Mouse (Mus musculus) midbrain, embryonic 14.5 days (tissue): Measurements from ENCODE around the gene Bbx. TPM values are rescaled to one million over a fixed set of nuclear protein-coding genes. Genes with fewer than 3 reads are reported as not detected.

Experiments used
- ATAC-seq: fragments of 200-750 bp; cut with Nextera tagmentation; 2 replicates; pipeline ENCODE4 v1.8.0; 2017; ENCODE audit warnings: moderate number of reproducible peaks, moderate library complexity; ENCODE audit not compliant: low FRiP score, low TSS enrichment
- DNase-seq: peaks from one replicate; pipeline ENCODE4 v3.0.0-alpha.2; 2015
- H3K27ac ChIP-seq: fragments of 300-500 bp; sonication (generic); replicated peaks from 2 replicates; pipeline ENCODE4 v1.5.1; 2014; ENCODE audit warnings: mild to moderate bottlenecking, low read depth, low read length, moderate library complexity
- H3K27me3 ChIP-seq: fragments of 300-500 bp; sonication (generic); 2 replicates; pipeline ENCODE4 v1.6.1; 2014; ENCODE audit warnings: low read length, control low read depth, mixed read lengths; ENCODE audit not compliant: control insufficient read depth, insufficient read depth
- H3K36me3 ChIP-seq: fragments of 300-500 bp; sonication (generic); 2 replicates; pipeline ENCODE4 v1.6.1; 2014; ENCODE audit warnings: low read length, control low read depth; ENCODE audit not compliant: control insufficient read depth, insufficient read depth
- H3K4me1 ChIP-seq: fragments of 300-500 bp; sonication (generic); 2 replicates; pipeline ENCODE4 v1.6.1; 2014; ENCODE audit warnings: mild to moderate bottlenecking, antibody characterized with exemption, low read length, control low read depth; ENCODE audit not compliant: control insufficient read depth, insufficient read depth
- H3K4me2 ChIP-seq: fragments of 300-500 bp; sonication (generic); 2 replicates; pipeline ENCODE4 v1.6.1; 2014; ENCODE audit warnings: mild to moderate bottlenecking, low read length, moderate library complexity
- H3K4me3 ChIP-seq: fragments of 300-500 bp; sonication (generic); replicated peaks from 2 replicates; pipeline ENCODE4 v1.5.1; 2014; ENCODE audit warnings: low read depth, low read length
- H3K9ac ChIP-seq: fragments of 300-500 bp; sonication (generic); replicated peaks from 2 replicates; pipeline ENCODE4 v1.6.1; 2014; ENCODE audit warnings: mild to moderate bottlenecking, low read length, moderate library complexity
- H3K9me3 ChIP-seq: fragments of 300-500 bp; sonication (generic); 2 replicates; pipeline ENCODE4 v1.6.1; 2016; ENCODE audit warnings: low read length, control low read depth, mixed read lengths; ENCODE audit not compliant: control insufficient read depth
- WGBS: fragments of 180-500 bp; shearing (Covaris S2); extraction: QIAGEN DNeasy Blood & Tissue Kit; methylation state at CpG from one replicate; pipeline ENCODE4 v1.1.7; 2014; 5-methylcytosine and 5-hydroxymethylcytosine counted together
- polyA plus RNA-seq: library from polyadenylated mRNA; unstranded; fragments of >200 nt; fragmentation: Nextera tagmentation; extraction: Ambion mirVana; gene quantifications from 2 replicates; pipeline ENCODE4 v1.2.1, GENCODE M21; 2014

The Bbx gene
- polyA plus RNA-seq, 1 experiment from 2014 or later = 16.0 TPM

DNA sequence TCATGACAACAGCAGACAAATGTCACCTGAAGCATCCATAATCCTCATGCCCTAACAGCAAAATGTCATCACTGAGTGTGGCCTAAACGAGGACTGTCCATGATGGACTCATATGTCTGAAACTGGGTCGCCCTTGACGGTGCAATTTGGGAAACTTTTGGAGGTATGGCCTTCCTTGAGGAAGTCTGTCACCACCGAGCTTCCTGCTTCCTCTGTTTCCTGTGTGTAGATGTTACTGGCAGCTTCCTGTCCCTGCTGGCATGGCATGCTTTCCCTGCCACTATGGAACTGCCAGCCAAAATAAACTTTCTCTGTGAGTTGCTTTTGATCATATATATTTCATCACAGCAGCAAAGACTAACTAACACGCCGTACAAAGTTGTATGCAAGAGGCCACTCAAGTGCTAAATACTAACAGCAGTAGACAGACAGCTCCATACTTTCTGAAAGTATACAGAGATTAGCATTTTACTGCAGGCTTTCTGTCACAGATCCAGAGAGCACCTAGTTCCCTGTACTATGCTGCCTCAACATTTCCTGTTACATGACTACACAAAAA lies 180.7 kb downstream of the Bbx start:
- ATAC-seq = no peak
- Histone ChIP-seq H3K9ac (no peak overlapping the region), H3K4me1 (no peaks in the 10 kb centered on the region), H3K9me3 (no peaks in the 10 kb centered on the region), H3K27me3 (no peaks in the 10 kb centered on the region), H3K4me3 (no peak overlapping the region), H3K4me2 (no peak overlapping the region), H3K36me3 (no peaks in the 10 kb centered on the region), H3K27ac (no peak overlapping the region)
- no peak for DNase-seq
- WGBS = 91% methylated on average over 6 of the region's 6 CpGs

GRCm38 (mm10) chr16:50250469-50250868 lies 181.7 kb downstream of the Bbx start:
- no peaks in the 10 kb centered on the region for H3K27me3 ChIP-seq
- no peak for ATAC-seq
- 66% methylated on average over 5 of the region's 5 CpGs for WGBS
- no peak overlapping the region for H3K27ac ChIP-seq
- no peak for DNase-seq
- no peak overlapping the region for H3K4me3 ChIP-seq
- H3K4me1 ChIP-seq = no peaks in the 10 kb centered on the region
- no peaks in the 10 kb centered on the region for H3K9me3 ChIP-seq
- no peaks in the 10 kb centered on the region for H3K36me3 ChIP-seq
- H3K4me2 ChIP-seq = no peak overlapping the region
- H3K9ac ChIP-seq = no peak overlapping the region

- ATAC-seq (no peak), DNase-seq (no peak)
- no peak overlapping the region for H3K9ac ChIP-seq
- no peaks in the 10 kb centered on the region for H3K4me1 ChIP-seq
- no peaks in the 10 kb centered on the region for H3K36me3 ChIP-seq
- no peaks in the 10 kb centered on the region for H3K27me3 ChIP-seq
- no peaks in the 10 kb centered on the region for H3K9me3 ChIP-seq
- no peak overlapping the region for H3K4me3 ChIP-seq
- 96% methylated on average over 3 of the region's 3 CpGs for WGBS
- no peak overlapping the region for H3K27ac ChIP-seq
- no peak overlapping the region for H3K4me2 ChIP-seq
Measured at GRCm38 (mm10) chr16:50249036-50249435, 183.2 kb downstream of the Bbx start.

DNA sequence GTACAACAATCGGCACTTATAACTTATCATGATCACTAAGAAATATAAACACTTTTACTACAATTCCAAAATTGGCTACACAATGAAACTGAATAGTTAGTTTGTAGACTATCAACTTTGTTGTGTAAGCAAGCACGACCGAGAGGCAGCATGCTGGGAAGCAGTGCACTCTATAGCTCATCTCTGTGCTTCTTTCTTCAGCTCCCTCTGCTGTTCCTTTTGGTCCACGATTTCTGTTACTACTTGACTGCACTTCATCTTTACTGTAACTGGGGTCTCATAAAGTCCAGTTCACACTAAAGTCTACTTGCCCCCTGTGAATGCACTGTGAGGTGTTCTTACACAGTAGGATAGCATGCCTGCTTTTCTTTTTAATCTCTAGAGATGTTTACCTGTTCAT lies 189.7 kb downstream of the Bbx start:
- no peak for ATAC-seq
- Histone ChIP-seq H3K4me1 (no peaks in the 10 kb centered on the region), H3K36me3 (no peaks in the 10 kb centered on the region), H3K27ac (no peak overlapping the region), H3K9me3 (no peaks in the 10 kb centered on the region), H3K9ac (no peak overlapping the region), H3K27me3 (no peaks in the 10 kb centered on the region), H3K4me2 (no peak overlapping the region), H3K4me3 (no peak overlapping the region)
- WGBS = 79% methylated on average over 4 of the region's 4 CpGs
- DNase-seq = peak; percentile 39

DNA sequence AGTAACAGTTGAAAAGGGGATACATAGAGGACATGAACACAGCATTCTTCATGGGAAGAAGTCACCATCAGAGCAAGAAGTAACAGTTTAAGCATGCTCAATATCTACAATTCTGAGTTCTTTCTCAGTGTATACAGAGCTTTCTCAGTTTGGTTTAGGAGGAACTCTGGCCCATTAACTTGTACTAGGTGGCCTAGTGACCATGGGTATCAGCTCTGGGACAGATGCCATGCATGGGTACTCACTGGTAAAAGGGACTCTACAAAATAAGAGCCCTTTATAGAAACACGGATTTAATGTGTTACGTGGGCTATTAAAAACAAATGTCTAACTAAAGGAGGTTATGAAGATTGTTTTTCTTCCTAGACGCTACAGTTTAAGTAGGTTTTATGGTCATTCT lies 190.6 kb downstream of the Bbx start:
- no peaks in the 10 kb centered on the region for H3K9me3 ChIP-seq
- H3K9ac ChIP-seq = no peak overlapping the region
- no peaks in the 10 kb centered on the region for H3K4me1 ChIP-seq
- WGBS = 95% methylated on average over 3 of the region's 3 CpGs
- no peaks in the 10 kb centered on the region for H3K27me3 ChIP-seq
- DNase-seq (no peak), ATAC-seq (no peak)
- H3K4me2 ChIP-seq = no peak overlapping the region
- no peaks in the 10 kb centered on the region for H3K36me3 ChIP-seq
- no peak overlapping the region for H3K4me3 ChIP-seq
- H3K27ac ChIP-seq = no peak overlapping the region

DNA sequence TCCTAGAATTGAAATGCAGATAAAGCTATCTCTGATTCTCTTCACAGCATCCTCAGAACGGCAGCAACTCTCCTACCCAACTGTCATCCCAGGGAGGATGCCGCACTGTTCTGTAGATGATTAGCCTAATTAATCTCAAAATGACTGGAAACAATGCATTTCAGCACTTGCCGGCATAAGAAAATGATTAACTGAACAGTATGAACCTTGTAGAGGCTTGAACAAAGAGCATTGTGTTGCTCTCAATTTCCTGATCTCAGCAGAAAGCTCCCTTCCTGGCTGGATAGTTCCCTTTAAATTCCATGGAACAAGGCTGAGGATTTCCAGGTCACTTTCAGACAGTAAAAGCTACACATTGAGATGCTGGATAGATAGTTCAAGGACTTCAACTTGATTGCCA lies 197.0 kb downstream of the Bbx start:
- Histone ChIP-seq H3K4me2 (no peak overlapping the region), H3K4me3 (no peak overlapping the region), H3K4me1 (no peaks in the 10 kb centered on the region), H3K9ac (no peak overlapping the region), H3K36me3 (no peaks in the 10 kb centered on the region), H3K27me3 (no peaks in the 10 kb centered on the region), H3K9me3 (no peaks in the 10 kb centered on the region), H3K27ac (no peak overlapping the region)
- DNase-seq = no peak
- 72% methylated on average over 3 of the region's 3 CpGs for WGBS
- no peak for ATAC-seq

DNA sequence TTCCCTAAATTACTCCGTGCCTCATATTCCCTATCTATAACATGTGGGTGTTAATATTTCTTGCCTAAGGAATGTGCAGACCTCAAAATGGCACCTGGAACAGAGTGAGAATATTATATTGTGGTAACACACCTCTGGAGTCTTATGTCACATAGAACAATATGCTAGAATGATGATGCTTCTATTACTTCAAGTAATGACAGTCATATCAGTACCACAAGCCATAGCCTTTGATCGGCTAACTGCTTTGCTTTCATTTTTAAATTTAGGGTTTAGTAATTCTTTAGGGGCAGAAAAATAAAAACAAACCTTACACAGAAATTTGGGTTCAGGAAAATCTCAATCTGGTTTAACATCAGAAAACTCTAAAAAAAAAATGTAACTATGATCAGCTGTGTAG lies 201.6 kb downstream of the Bbx start:
- no peaks in the 10 kb centered on the region for H3K9me3 ChIP-seq
- no peaks in the 10 kb centered on the region for H3K27me3 ChIP-seq
- H3K9ac ChIP-seq = no peak overlapping the region
- H3K27ac ChIP-seq = no peak overlapping the region
- ATAC-seq (no peak), DNase-seq (no peak)
- H3K4me3 ChIP-seq = no peak overlapping the region
- no peaks in the 10 kb centered on the region for H3K4me1 ChIP-seq
- WGBS = 94% methylated on average over 2 of the region's 2 CpGs
- H3K36me3 ChIP-seq = no peaks in the 10 kb centered on the region
- H3K4me2 ChIP-seq = no peak overlapping the region

DNA sequence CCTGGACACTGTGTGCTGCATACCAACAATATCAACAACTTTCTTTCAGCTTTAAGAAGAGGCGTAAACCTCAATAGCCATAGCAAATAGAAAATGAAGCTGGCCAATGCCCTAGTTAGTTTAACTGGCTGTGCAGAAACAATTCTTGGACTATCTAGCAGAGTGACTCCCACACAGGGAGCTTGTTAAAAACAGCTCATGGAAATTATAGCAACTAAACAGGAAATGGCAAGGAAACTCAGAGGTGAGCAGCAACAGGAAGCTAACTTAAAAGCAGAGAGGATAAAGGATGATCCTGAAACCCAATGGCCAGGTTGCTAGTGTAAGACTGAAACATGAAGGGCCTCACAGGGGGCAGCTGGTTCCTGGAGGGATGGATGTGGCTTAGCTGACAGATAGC lies 203.4 kb downstream of the Bbx start:
- DNase-seq = no peak
- H3K4me1 ChIP-seq = no peaks in the 10 kb centered on the region
- no peak overlapping the region for H3K9ac ChIP-seq
- H3K4me3 ChIP-seq = no peak overlapping the region
- no peaks in the 10 kb centered on the region for H3K9me3 ChIP-seq
- no peak overlapping the region for H3K4me2 ChIP-seq
- 93% methylated on average over 1 of the region's 1 CpGs for WGBS
- no peak overlapping the region for H3K27ac ChIP-seq
- H3K36me3 ChIP-seq = 0 out of 2 replicates have a peak, but pooled peaks cover 3% of the 10 kb centered on the region
- H3K27me3 ChIP-seq = no peaks in the 10 kb centered on the region
- no peak for ATAC-seq

DNA sequence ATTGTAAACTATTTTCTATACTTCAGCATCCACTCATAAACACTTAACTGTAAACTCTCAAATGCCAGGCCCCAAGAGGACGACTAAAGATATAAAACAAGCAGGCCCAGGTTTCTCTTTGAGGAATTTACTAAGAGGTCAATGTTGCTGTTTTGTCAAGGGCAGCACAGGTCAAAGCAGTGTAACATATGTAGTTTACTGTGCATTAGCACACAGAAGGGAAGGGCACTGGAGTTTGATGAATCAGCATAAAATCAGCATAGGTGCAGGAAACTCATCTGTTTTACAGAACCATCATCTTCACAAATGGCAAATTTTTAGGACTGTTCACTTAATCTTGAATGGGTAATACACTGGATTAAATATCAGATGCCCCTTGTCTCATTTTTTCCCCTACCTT lies 205.9 kb downstream of the Bbx start:
- Histone ChIP-seq H3K9me3 (no peaks in the 10 kb centered on the region), H3K9ac (no peak overlapping the region), H3K36me3 (0 out of 2 replicates have a peak, but pooled peaks cover 3% of the 10 kb centered on the region), H3K4me1 (no peaks in the 10 kb centered on the region), H3K4me2 (no peak overlapping the region), H3K27ac (no peak overlapping the region), H3K27me3 (no peaks in the 10 kb centered on the region), H3K4me3 (no peak overlapping the region)
- 86% methylated on average over 1 of the region's 1 CpGs for WGBS
- DNase-seq = no peak
- ATAC-seq = no peak
